Mouse (Mus musculus): ENCODE data around the gene Alkbh3. TPM values are rescaled to one million over a fixed set of nuclear protein-coding genes. Genes with fewer than 3 reads are reported as not detected.

Gene Alkbh3
- polyA plus RNA-seq (2015; fragmentation: Nextera tagmentation; extraction: Ambion mirVana) = 46.2 and 46.4 TPM in 2 replicates

- Histone ChIP-seq H3K27me3 (ENCODE audit: control insufficient read depth, insufficient read depth, low read depth, low read length) (no peaks in the 10 kb centered on the region), H3K36me3 (ENCODE audit: control insufficient read depth, insufficient read depth, low read length) (peaks cover 16% of the 10 kb centered on the region), H3K27ac (ENCODE audit: low read length) (peak within 1 kb of the TSS; percentile 19), H3K4me2 (ENCODE audit: low read length) (peak within 1 kb of the TSS; percentile 86), H3K4me3 (ENCODE audit: low read depth, low read length) (peak within 1 kb of the TSS; percentile 81), H3K9me3 (replicated peaks; ENCODE audit: control insufficient read depth, low read length, poor library complexity, severe bottlenecking) (no peaks in the 10 kb centered on the region), H3K4me1 (ENCODE audit: control insufficient read depth, insufficient read depth, low read length) (peaks cover 10% of the 10 kb centered on the region), H3K9ac (ENCODE audit: low read depth, low read length) (peak within 1 kb of the TSS; percentile 72)
- 5% methylated on average over 47 of the region's 47 CpGs for WGBS
- ATAC-seq = peak; percentile 99
These were observed at the start of gene Alkbh3 for GRCm38 (mm10) chr2:94010335-94011291. Gene Alkbh3, minus strand, starts transcription at chr2:94010807.

GRCm38 (mm10) chr2:94059459-94059858 is 48.9 kb upstream of the Alkbh3 start:
- H3K27ac ChIP-seq (ENCODE audit: low read length) = no peak overlapping the region

GRCm38 (mm10) chr2:94054813-94055212 is 44.2 kb upstream of the Alkbh3 start:
- Histone ChIP-seq H3K36me3 (ENCODE audit: control insufficient read depth, insufficient read depth, low read length) (no peaks in the 10 kb centered on the region), H3K27me3 (ENCODE audit: control insufficient read depth, insufficient read depth, low read depth, low read length) (no peaks in the 10 kb centered on the region), H3K4me3 (ENCODE audit: low read depth, low read length) (no peak overlapping the region), H3K27ac (ENCODE audit: low read length) (no peak overlapping the region), H3K9me3 (replicated peaks; ENCODE audit: control insufficient read depth, low read length, poor library complexity, severe bottlenecking) (no peaks in the 10 kb centered on the region), H3K4me1 (ENCODE audit: control insufficient read depth, insufficient read depth, low read length) (peaks cover 8% of the 10 kb centered on the region), H3K4me2 (ENCODE audit: low read length) (no peak overlapping the region), H3K9ac (ENCODE audit: low read depth, low read length) (no peak overlapping the region)
- ATAC-seq = 0 out of 2 replicates have a peak, but pooled peaks have one; percentile 76

More at GRCm38 (mm10) chr2:94059459-94059858, 48.9 kb upstream of the Alkbh3 start:
- H3K36me3 ChIP-seq (ENCODE audit: control insufficient read depth, insufficient read depth, low read length) = no peaks in the 10 kb centered on the region
- no peak overlapping the region for H3K4me2 ChIP-seq (ENCODE audit: low read length)
- H3K9me3 ChIP-seq (replicated peaks; ENCODE audit: control insufficient read depth, low read length, poor library complexity, severe bottlenecking) = no peaks in the 10 kb centered on the region
- 78% methylated on average over 5 of the region's 5 CpGs for WGBS
- H3K4me3 ChIP-seq (ENCODE audit: low read depth, low read length) = no peak overlapping the region
- no peaks in the 10 kb centered on the region for H3K27me3 ChIP-seq (ENCODE audit: control insufficient read depth, insufficient read depth, low read depth, low read length)
- no peak overlapping the region for H3K9ac ChIP-seq (ENCODE audit: low read depth, low read length)
- no peak for ATAC-seq
- H3K4me1 ChIP-seq (ENCODE audit: control insufficient read depth, insufficient read depth, low read length) = no peaks in the 10 kb centered on the region

DNA sequence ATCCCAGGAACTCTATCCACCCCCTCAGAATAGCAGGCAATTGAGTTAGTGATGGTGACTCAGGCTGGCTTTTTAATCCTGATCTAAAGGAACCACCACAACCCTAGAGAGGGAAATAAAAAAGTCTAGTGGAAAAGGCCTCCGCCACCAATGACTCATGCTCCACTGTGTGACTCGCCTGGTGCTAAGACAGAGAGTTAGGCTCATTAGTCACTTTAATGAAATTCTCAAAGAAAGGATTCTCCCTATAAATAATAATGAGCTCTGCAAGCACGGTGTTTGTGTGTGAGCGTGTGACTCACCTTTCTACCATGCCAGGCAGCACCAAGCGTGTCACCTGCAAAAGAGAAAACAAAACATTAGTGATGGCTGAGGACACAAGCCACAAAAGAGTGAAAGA is 41.3 kb upstream of the Alkbh3 start:
- no peak for ATAC-seq
- no peaks in the 10 kb centered on the region for H3K27me3 ChIP-seq (ENCODE audit: control insufficient read depth, insufficient read depth, low read depth, low read length)
- WGBS = 85% methylated on average over 5 of the region's 5 CpGs
- H3K4me3 ChIP-seq (ENCODE audit: low read depth, low read length) = no peak overlapping the region
- no peak overlapping the region for H3K27ac ChIP-seq (ENCODE audit: low read length)
- no peaks in the 10 kb centered on the region for H3K9me3 ChIP-seq (replicated peaks; ENCODE audit: control insufficient read depth, low read length, poor library complexity, severe bottlenecking)
- no peaks in the 10 kb centered on the region for H3K36me3 ChIP-seq (ENCODE audit: control insufficient read depth, insufficient read depth, low read length)
- no peak overlapping the region for H3K4me2 ChIP-seq (ENCODE audit: low read length)
- peaks cover 30% of the 10 kb centered on the region for H3K4me1 ChIP-seq (ENCODE audit: control insufficient read depth, insufficient read depth, low read length)
- no peak overlapping the region for H3K9ac ChIP-seq (ENCODE audit: low read depth, low read length)

DNA sequence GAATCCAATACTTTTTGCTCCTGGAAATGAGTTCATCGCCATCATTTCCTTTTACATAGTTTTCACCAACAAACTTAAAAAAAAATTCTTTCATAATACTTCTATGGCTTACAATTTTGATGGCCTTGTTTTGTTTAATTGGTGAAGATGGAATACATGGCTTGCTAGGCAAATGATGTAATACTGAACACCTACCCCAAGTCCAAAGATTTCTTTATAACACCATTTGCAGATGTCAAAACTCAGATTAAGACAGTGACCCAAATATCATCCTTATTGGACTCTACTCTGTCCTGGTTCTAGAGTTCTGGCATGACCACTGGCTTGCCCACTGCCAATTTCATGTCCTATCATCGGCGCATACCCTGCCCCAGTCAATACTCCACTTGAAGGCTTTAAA is 40.3 kb upstream of the Alkbh3 start:
- H3K4me1 ChIP-seq (ENCODE audit: control insufficient read depth, insufficient read depth, low read length) = peaks cover 30% of the 10 kb centered on the region
- H3K36me3 ChIP-seq (ENCODE audit: control insufficient read depth, insufficient read depth, low read length) = no peaks in the 10 kb centered on the region
- no peak for ATAC-seq
- no peaks in the 10 kb centered on the region for H3K27me3 ChIP-seq (ENCODE audit: control insufficient read depth, insufficient read depth, low read depth, low read length)
- no peak overlapping the region for H3K4me2 ChIP-seq (ENCODE audit: low read length)
- H3K27ac ChIP-seq (ENCODE audit: low read length) = no peak overlapping the region; the same call in 1 of the 2 replicates
- no peaks in the 10 kb centered on the region for H3K9me3 ChIP-seq (replicated peaks; ENCODE audit: control insufficient read depth, low read length, poor library complexity, severe bottlenecking)
- WGBS = 99% methylated on average over 3 of the region's 3 CpGs
- no peak overlapping the region for H3K9ac ChIP-seq (ENCODE audit: low read depth, low read length)
- no peak overlapping the region for H3K4me3 ChIP-seq (ENCODE audit: low read depth, low read length)

DNA sequence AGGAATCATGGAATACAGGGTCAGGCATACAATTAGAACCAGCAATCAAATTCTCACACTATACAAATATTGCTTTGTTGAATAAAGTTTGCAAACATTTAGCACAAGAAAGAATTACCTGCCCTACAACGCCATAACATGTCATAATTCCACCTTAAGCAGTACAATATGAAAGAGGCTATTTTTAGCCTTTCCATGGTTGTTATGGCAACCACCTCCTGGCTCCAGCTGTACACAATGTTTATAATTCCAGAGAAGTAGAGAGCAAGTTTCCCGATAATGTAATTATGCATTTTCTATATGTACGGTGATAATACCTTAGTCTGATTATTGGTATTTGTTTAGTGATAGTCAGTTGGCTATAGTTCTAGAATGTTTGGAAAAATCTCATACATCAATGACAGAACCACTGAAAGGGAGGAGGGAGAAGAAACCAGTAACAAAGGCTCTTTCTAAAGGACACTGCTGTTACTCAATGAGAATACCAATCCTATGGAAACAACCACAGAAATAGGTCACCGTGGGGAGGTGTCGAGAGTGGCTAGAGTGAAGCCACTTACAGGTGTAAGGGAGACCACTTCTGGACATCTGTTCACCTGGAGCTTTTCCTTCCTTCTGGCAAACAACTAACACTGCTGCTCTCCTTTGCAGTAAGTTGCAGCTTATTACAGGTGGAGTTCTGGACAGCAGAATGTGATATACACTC is 39.0 kb upstream of the Alkbh3 start:
- Histone ChIP-seq H3K27me3 (ENCODE audit: control insufficient read depth, insufficient read depth, low read depth, low read length) (no peaks in the 10 kb centered on the region), H3K27ac (ENCODE audit: low read length) (peak overlapping the region; percentile 83), H3K9ac (ENCODE audit: low read depth, low read length) (no peak overlapping the region), H3K4me1 (ENCODE audit: control insufficient read depth, insufficient read depth, low read length) (peaks cover 39% of the 10 kb centered on the region), H3K4me3 (ENCODE audit: low read depth, low read length) (no peak overlapping the region), H3K36me3 (ENCODE audit: control insufficient read depth, insufficient read depth, low read length) (no peaks in the 10 kb centered on the region), H3K9me3 (replicated peaks; ENCODE audit: control insufficient read depth, low read length, poor library complexity, severe bottlenecking) (no peaks in the 10 kb centered on the region), H3K4me2 (ENCODE audit: low read length) (peak overlapping the region; percentile 10)
- ATAC-seq = peak; percentile 90
- 46% methylated on average over 5 of the region's 5 CpGs for WGBS

- no peaks in the 10 kb centered on the region for H3K9me3 ChIP-seq (replicated peaks; ENCODE audit: control insufficient read depth, low read length, poor library complexity, severe bottlenecking)
- ATAC-seq = peak; percentile 83
- H3K4me1 ChIP-seq (ENCODE audit: control insufficient read depth, insufficient read depth, low read length) = peaks cover 45% of the 10 kb centered on the region
- no peaks in the 10 kb centered on the region for H3K36me3 ChIP-seq (ENCODE audit: control insufficient read depth, insufficient read depth, low read length)
- no peak overlapping the region for H3K4me3 ChIP-seq (ENCODE audit: low read depth, low read length)
- peak overlapping the region; percentile 10 for H3K4me2 ChIP-seq (ENCODE audit: low read length)
- WGBS = 51% methylated on average over 5 of the region's 5 CpGs
- peak overlapping the region; percentile 83 for H3K27ac ChIP-seq (ENCODE audit: low read length)
- no peaks in the 10 kb centered on the region for H3K27me3 ChIP-seq (ENCODE audit: control insufficient read depth, insufficient read depth, low read depth, low read length)
- H3K9ac ChIP-seq (ENCODE audit: low read depth, low read length) = no peak overlapping the region
These were observed 38.3 kb upstream of the Alkbh3 start for GRCm38 (mm10) chr2:94048733-94049470.

DNA sequence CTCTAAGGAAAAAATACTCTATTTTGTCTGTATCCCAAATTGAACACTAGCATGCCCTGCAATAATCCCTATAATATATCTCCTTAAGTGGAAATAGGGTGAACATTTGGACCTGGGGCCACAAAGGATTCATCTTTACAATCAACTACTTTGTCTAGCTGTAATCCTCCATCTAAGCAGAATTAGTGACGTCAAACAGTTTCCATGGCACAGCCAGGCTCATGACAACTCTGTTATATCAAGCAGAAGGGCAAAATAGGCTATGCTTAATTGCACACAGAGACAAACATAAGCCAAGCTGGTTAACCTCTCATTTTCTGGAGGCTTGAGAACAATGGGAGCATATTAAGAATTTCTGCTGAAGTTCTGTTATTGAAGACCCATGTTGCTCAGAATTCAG is 37.7 kb upstream of the Alkbh3 start:
- no peaks in the 10 kb centered on the region for H3K36me3 ChIP-seq (ENCODE audit: control insufficient read depth, insufficient read depth, low read length)
- H3K9me3 ChIP-seq (replicated peaks; ENCODE audit: control insufficient read depth, low read length, poor library complexity, severe bottlenecking) = no peaks in the 10 kb centered on the region
- peaks cover 49% of the 10 kb centered on the region for H3K4me1 ChIP-seq (ENCODE audit: control insufficient read depth, insufficient read depth, low read length)
- no peak overlapping the region for H3K4me2 ChIP-seq (ENCODE audit: low read length)
- no peak overlapping the region for H3K4me3 ChIP-seq (ENCODE audit: low read depth, low read length)
- H3K27ac ChIP-seq (ENCODE audit: low read length) = peak overlapping the region; percentile 83
- no peak overlapping the region for H3K9ac ChIP-seq (ENCODE audit: low read depth, low read length)
- ATAC-seq = no peak
- no peaks in the 10 kb centered on the region for H3K27me3 ChIP-seq (ENCODE audit: control insufficient read depth, insufficient read depth, low read depth, low read length)
- 12% methylated on average over 1 of the region's 1 CpGs for WGBS

All from midbrain, embryonic 16.5 days (tissue).